Mouse (Mus musculus): ENCODE data around the gene Zc3h8.

The Zc3h8 gene

DNA sequence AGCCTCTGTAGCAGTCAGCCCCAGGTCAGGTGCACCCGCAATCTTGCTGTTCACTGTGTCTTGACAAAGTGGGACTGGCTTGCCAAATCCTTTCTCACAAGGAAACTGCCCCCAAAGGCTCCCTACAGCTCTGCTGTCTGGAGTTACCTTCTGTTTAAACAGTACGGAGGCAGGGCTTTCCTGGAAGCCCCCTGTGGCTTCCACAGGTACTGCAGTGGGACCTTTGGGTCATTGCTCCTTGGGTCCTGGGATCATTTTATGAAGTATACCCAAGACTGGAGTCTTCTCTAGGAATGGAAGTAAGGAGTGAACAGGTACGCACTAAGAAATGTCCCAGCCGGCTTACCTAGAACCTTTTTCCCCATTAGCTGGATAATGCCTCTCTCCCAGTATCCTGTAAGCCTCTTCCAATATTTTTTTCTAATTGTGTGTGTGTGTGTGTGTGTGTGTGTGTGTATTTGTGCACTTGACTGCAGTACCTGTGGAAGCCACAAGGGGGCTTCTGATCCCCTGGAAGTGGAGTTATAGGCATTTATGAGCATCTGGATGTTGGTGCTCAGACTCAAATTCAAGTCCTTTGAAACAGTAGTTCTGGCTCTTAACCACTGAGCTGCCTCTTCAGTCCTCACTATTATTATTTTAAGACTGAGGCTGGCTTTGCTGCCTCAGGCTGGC is 53.1 kb downstream of the Zc3h8 start:
- DNase-seq, result no peak

- no peak for DNase-seq
Observed at GRCm38 (mm10) chr2:128887866-128888550, 55.9 kb downstream of the Zc3h8 start.

- DNase-seq, result no peak
Observed at GRCm38 (mm10) chr2:128885225-128885811, 58.6 kb downstream of the Zc3h8 start.

- DNase-seq, result peak; percentile 17
Observed at GRCm38 (mm10) chr2:128881236-128881635, 62.6 kb downstream of the Zc3h8 start.

Measured in lung, postnatal 10 days (tissue).